Mouse (Mus musculus) hematopoietic stem cell, adult 5-6 weeks (primary cell): Measurements from ENCODE around the gene Sirt3. TPM values are rescaled to one million over a fixed set of nuclear protein-coding genes. Genes with fewer than 3 reads are reported as not detected.

Experiments used
- ATAC-seq, 2 experiments: fragments of 125-278 bp in 1 of 2; replicated peaks in 1 of 2; 2 replicates each; pipeline ENCODE4 v1.8.0; 2016 to 2017; ENCODE audit warnings: inconsistent platforms in 2 of 2, mild to moderate bottlenecking in 2 of 2, moderate number of reproducible peaks in 2 of 2, low read depth in 1 of 2, moderate TSS enrichment in 1 of 2; ENCODE audit not compliant: low FRiP score in 2 of 2, poor library complexity in 2 of 2, severe bottlenecking in 2 of 2, insufficient read depth in 1 of 2, low TSS enrichment in 1 of 2
- total RNA-seq: library from RNA; stranded (forward); fragments of 172-1452, 232-1000 nt; gene quantifications from 2 replicates; pipeline ENCODE4 v1.2.3, GENCODE M21; 2017

Gene Sirt3
- total RNA-seq, 1 experiment from 2014 or later: 50.7 TPM

DNA sequence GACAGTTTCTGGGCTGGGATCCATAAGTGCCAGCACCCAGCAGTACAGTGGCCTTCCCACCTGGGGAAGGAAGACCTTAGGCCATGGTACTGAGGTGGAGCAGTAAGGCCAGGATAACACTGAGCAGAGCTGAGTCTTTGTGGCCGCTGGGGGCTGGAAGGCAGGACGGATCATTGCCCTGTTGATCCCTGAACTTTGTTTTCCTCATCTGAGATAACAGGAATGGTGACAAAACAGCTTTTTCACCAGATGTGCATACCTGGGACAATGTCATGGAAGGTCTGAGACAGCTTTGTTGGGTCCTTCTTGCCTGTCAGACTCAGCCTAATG is 46.4 kb downstream of the Sirt3 start:
- no peak for ATAC-seq

DNA sequence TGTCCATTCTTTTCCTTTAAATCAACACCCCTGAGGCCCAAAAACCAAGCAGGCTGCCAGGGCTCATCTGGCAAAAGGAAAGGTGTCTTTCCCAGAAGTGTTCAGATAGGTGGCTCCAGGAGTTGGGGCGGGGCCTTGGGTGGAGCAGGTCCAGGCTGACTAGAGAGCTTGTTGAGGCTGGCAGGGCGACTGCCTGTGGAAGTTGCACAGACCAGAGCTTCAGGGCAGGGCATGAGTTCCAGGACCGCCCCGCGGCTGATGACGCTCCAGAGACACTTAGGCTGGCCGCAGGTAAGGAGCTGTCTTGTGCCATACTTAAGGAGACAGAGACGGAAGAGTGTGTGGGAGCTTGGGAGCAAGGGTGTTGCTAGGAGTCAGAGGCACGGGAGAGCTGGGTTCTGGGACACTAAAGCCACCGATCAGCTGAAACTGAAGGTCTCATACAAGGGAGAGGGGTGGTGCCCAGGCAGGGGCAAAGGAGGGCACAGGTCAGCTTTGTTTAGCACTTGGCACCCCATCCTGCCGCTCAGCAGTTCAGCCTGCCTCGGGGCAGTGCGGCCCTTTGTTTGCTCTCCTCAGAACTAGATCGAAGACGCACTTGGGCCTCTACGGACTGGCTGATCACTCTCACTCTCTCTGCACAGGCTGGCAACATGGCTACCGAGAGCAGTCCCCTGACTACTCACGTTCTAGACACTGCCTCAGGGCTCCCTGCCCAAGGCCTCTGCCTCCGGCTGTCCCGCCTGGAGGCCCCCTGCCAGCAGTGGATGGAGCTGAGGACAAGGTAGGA is 46.9 kb downstream of the Sirt3 start, which contains the start of gene Urah:
Urah (plus strand) TSS at position 51 of the 790 bp plus-strand sequence.
- no peak for ATAC-seq

DNA sequence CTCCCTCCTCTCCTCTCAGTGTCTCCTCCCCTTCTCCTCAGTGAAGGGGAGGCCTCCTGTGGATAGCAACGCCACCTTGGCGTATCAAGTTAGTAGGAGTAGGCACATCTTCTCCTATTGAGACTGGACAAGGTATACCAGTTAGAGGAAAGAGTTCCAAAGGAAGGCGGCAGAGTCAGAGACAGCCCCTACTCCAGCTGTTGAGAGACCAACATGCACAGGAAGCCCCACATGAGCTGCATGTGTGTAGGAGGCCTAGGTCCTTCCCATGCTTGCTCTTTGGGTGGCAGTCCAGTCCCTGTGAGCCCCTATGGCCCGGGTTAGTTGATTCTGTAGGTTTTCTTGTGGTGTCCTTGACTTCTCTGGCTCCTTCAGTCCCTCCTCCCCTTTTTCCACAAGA is 48.8 kb downstream of the Sirt3 start:
- no peak for ATAC-seq

DNA sequence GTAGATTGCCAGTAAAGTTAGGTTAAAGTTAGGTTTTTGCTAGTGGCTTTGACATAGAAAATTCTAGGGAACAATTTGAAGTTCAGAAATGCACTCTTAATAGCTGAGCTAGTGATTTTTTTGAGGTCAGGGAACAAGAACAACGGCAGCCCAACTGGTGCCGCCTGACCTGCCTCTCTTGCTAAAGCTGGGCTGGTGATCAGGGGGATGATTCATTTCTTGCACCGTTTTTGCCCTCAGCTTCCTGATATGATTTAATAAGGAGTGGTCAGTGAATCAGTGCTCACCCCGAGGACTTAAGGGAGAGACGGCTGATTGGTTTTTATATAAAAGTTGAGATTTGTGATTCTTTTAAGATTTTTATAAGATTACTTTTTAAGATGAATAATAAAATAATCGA is 50.7 kb downstream of the Sirt3 start:
- no peak for ATAC-seq

DNA sequence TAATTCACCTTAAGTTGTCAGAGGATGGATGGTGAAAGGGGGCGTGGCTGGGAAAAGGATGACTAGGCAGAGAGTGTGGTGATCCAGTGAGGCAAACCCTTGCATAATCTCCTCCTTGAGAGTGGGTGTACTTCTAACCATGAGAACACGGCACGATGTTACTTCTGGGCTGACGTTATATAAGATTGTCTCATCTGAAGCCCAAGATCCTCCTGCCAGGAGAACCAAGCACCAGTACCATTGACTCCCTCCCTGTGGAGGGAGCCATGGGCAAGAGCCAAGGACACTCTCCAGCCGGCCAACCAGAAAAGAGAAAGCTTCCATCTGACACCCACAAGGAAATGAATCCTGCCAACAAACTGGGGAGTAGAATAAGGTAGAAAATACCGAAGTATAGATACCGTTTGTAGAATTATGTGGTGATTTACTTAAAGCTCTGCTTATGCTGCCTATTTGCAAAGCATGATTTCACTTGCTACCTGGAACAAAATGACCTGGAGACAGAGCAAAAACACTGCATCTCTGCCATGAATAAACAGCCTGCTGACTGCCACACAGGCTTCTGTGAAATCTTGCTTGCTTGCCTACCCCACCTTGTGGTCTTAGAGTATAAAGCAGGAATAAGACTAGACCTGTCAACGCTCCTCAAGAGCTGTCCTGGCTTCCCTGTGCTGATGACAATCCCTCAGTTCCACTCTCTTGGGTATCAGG is 53.8 kb downstream of the Sirt3 start:
- peak; percentile 62 to 70 for ATAC-seq

DNA sequence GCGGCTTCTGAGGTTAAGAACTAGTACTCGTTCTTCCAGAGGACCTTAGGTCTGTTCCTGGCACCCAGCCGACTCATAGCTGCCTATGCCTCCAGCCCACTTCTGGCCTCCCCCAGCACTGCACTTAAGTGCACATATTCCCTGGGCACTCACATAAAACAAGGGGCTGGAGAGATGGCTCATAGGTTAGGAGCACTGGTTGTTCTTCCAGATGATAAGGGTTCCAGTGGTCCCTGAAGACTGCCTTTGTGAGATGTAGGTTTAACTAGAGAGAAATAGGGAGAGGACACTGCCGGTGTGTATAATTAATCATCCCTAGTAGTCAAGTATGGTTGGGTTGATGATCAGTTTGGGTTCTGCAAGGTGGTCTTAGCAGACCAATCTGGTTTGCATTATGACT is 59.4 kb downstream of the Sirt3 start:
- ATAC-seq: no peak

DNA sequence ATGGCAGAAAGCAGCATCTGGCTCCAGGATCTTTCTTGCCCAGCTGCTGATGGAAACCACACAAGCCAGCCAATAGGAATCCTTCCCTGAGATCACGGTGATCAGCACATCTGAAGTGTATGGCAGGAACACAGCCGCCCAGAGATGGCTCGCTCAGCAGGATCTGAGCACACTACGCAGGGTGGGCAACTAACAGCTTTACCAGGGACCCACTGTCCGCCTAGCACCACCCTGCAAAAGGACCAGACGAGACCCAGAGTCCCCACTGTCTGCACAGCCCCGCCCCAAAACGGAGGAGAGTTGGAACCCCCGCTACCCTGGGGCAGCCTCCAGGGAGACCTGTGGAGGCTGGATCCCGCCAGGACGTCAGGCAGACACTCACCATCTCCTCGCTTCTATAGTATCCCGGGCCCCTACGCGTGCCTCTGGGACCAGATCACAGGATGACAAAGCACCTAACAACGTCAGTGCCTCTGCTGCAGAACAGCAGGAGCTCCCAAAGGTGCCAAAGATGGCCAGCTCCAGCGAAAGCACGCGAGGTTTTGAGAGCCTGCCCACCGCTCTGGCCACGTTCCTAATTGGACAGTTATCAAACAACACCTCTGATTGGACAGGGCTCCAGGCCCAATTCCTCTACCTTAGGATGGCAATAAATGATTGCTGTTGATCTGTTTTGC is 60.3 kb downstream of the Sirt3 start, which contains the start of gene Zfp941:
Zfp941 (minus strand) TSS at position 526 of the 677 bp plus-strand sequence.
- ATAC-seq: peak; percentile 77 to 95

DNA sequence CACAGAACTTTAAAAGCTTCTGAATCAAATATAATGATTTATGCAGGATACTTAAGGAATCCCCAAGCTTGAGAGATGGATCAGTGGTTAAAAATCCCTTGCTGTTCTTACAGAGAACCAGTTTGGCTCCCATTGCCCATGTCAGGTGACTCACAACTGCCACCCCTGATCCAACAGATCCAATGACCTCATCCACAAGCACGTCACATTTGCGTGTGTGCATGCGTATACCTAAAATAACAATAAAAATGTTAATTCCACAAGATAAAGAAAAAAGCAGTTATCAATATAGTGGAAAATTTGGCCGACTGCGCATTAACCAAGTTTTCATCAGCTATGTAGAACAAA is 60.8 kb downstream of the Sirt3 start:
- ATAC-seq: no peak

DNA sequence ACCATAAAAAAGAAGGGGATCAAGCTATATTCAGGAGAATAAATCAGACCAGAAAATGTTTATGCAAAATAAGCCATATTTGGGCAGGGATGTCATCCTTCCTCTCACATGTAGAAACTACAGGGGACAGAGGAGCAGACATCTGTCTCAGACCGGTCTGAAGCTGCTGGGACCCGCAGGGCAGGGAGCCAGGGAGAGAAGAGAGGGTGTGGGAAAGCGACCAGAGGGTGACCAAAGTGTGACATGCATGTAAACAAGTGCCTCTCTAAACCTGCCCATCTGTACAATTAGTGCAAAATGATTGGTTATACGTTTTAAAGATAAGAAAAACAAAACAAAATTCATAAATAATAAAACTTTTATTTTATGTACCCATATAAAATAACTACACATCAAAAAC is 61.9 kb downstream of the Sirt3 start:
- no peak for ATAC-seq

Other genes starting within 250 kb of the Sirt3 start
- not detected in 2 replicates for gene Olfr53, start 235.9 kb downstream of the Sirt3 start, total RNA-seq
- not detected in 2 replicates for gene Olfr539, start 222.4 kb downstream of the Sirt3 start, total RNA-seq
- gene Olfr45, start 200.4 kb downstream of the Sirt3 start, total RNA-seq: not detected in 2 replicates
- not detected in 2 replicates for gene Olfr541, start 185.0 kb downstream of the Sirt3 start, total RNA-seq
- not detected in 2 replicates for gene Cyp2e1, start 118.6 kb downstream of the Sirt3 start, total RNA-seq
- 0.88 and 1.8 TPM in 2 replicates for gene Syce1, start 94.5 kb downstream of the Sirt3 start, total RNA-seq
- gene Zfp941, start 60.1 kb downstream of the Sirt3 start, total RNA-seq: 2.4 and 3.4 TPM in 2 replicates
- not detected in 2 replicates for gene Urah, start 47.3 kb downstream of the Sirt3 start, total RNA-seq
- not detected in 2 replicates for gene Scgb1c1, start 36.8 kb downstream of the Sirt3 start, total RNA-seq
- not detected in 2 replicates for gene Odf3, start 34.5 kb downstream of the Sirt3 start, total RNA-seq
- 1.8 and 4.6 TPM in 2 replicates for gene Gm45785, start 26.0 kb downstream of the Sirt3 start, total RNA-seq
- gene Ric8a, start 25.4 kb downstream of the Sirt3 start, total RNA-seq: 49.0 and 66.3 TPM in 2 replicates
- 28.2 and 36.1 TPM in 2 replicates for gene Bet1l, start 24.7 kb downstream of the Sirt3 start, total RNA-seq
- 131 and 147 TPM in 2 replicates for gene Psmd13, start 341 bp downstream of the Sirt3 start, total RNA-seq
- not detected in 2 replicates for gene Cox8b, start 18.1 kb upstream of the Sirt3 start, total RNA-seq
- gene Nlrp6, start 38.6 kb upstream of the Sirt3 start, total RNA-seq: 0.25 and 0.35 TPM in 2 replicates
- 11.2 and 17.7 TPM in 2 replicates for gene Pgghg, start 59.1 kb upstream of the Sirt3 start, total RNA-seq
- 1.0 TPM in 1 of 2 replicates, not detected in the other for gene Ifitm5, start 68.0 kb upstream of the Sirt3 start, total RNA-seq
- not detected in 2 replicates for gene Gm45717, start 73.6 kb upstream of the Sirt3 start, total RNA-seq
- gene Ifitm2, start 73.7 kb upstream of the Sirt3 start, total RNA-seq: 328 and 386 TPM in 2 replicates
- 250 and 359 TPM in 2 replicates for gene Ifitm1, start 84.9 kb upstream of the Sirt3 start, total RNA-seq
- gene Ifitm3, start 128.5 kb upstream of the Sirt3 start, total RNA-seq: 143 and 341 TPM in 2 replicates
- 68.4 and 203 TPM in 2 replicates for gene Ifitm6, start 135.6 kb upstream of the Sirt3 start, total RNA-seq
- not detected in 2 replicates for gene Gm17387, start 146.8 kb upstream of the Sirt3 start, total RNA-seq
- 4.1 and 6.6 TPM in 2 replicates for gene B4galnt4, start 178.8 kb upstream of the Sirt3 start, total RNA-seq
- 1.2 and 2.3 TPM in 2 replicates for gene Pkp3, start 195.9 kb upstream of the Sirt3 start, total RNA-seq
- 22.0 and 32.5 TPM in 2 replicates for gene Sigirr, start 218.3 kb upstream of the Sirt3 start, total RNA-seq
- not detected in 2 replicates for gene Ano9, start 235.5 kb upstream of the Sirt3 start, total RNA-seq
- gene Ptdss2, start 240.1 kb upstream of the Sirt3 start, total RNA-seq: 6.4 and 9.6 TPM in 2 replicates